Mouse (Mus musculus) cortical plate, adult 2 months (tissue): Measurements from ENCODE around the gene Dhx40.

Experiments
- CTCF ChIP-seq: fragments of 200-500 bp; IDR thresholded peaks from 2 replicates; pipeline ENCODE4 v1.5.1; 2011; ENCODE audit warnings: mild to moderate bottlenecking, control low read depth, low read length; ENCODE audit not compliant: insufficient read depth; ENCODE audit errors: extremely low read depth
- POLR2A ChIP-seq: fragments of 200-500 bp; IDR thresholded peaks from 2 replicates; pipeline ENCODE4 v1.6.1; 2011; ENCODE audit warnings: mild to moderate bottlenecking, low read length, control low read depth; ENCODE audit not compliant: insufficient read depth; ENCODE audit errors: extremely low read depth

- TF ChIP-seq CTCF (no peak), POLR2A (no peak)
Observed at GRCm38 (mm10) chr11:86757142-86757479, 50.4 kb downstream of the Dhx40 start.
